25 mouse cellular contexts compared by ENCODE assay signal in genomic region chr5:38651455-38651854, GRCm38 (mm10).
"Had no signal": no experiment of that assay in that cellular context is flagged by ENCODE, and none has a peak within 500 bp of the region (broad histone marks: within the 10 kb centered on the region; RNA-seq: fewer than 3 reads in every experiment).

No protein-coding gene starts in this region.

- H3K27me3 ChIP-seq: heart, embryonic 12.5 days; hindbrain, embryonic 12.5 days; intestine, embryonic 15.5 days; limb, embryonic 12.5 days; liver, embryonic 12.5 days had no signal

- H3K4me2 ChIP-seq: heart, embryonic 12.5 days; hindbrain, embryonic 12.5 days; hindbrain, embryonic 14.5 days; intestine, embryonic 15.5 days; limb, embryonic 12.5 days; liver, embryonic 12.5 days had no signal

- H3K9me3 ChIP-seq: heart, embryonic 10.5 days; hindbrain, embryonic 12.5 days; intestine, embryonic 15.5 days; limb, embryonic 10.5 days; limb, embryonic 12.5 days; liver, embryonic 12.5 days had no signal

- H3K9ac ChIP-seq: heart, embryonic 12.5 days; hindbrain, embryonic 12.5 days; hindbrain, embryonic 14.5 days; intestine, embryonic 15.5 days; limb, embryonic 12.5 days; liver, embryonic 12.5 days had no signal

- H3K36me3 ChIP-seq: heart, embryonic 10.5 days; heart, embryonic 12.5 days; hindbrain, embryonic 10.5 days; hindbrain, embryonic 12.5 days; intestine, embryonic 15.5 days; limb, embryonic 10.5 days; limb, embryonic 12.5 days; liver, embryonic 12.5 days had no signal

- H3K4me1 ChIP-seq: heart, embryonic 10.5 days; heart, embryonic 12.5 days; hindbrain, embryonic 10.5 days; hindbrain, embryonic 12.5 days; intestine, embryonic 15.5 days; limb, embryonic 12.5 days; liver, embryonic 12.5 days had no signal

- ATAC-seq: inflammation-experienced regulatory T-cells, adult 6 months; intestine, embryonic 15.5 days; intestine, postnatal 0 days; liver, embryonic 12.5 days had no signal

- DNase-seq: gastrocnemius, adult 2 months; gastrocnemius, postnatal 10 days; gastrocnemius, postnatal 25 days; heart, adult 18-20 months; heart, postnatal 10 days; heart, postnatal 4 days; kidney, adult 18-20 months; kidney, adult 8-10 months; kidney, postnatal 10 days; kidney, postnatal 25 days; kidney, postnatal 4 days; liver had no signal

- H3K27ac ChIP-seq: gastrocnemius, adult 2 months; heart, embryonic 10.5 days; hindbrain, embryonic 10.5 days; hindbrain, embryonic 12.5 days; hindbrain, embryonic 14.5 days; intestine, embryonic 15.5 days; layer of hippocampus, adult 2 months; left cerebral cortex, adult 2 months; limb, embryonic 10.5 days; limb, embryonic 12.5 days; liver, embryonic 12.5 days had no signal

- H3K4me3 ChIP-seq: gastrocnemius, adult 2 months; heart, embryonic 10.5 days; heart, embryonic 12.5 days; hindbrain, embryonic 10.5 days; hindbrain, embryonic 12.5 days; intestine, embryonic 15.5 days; layer of hippocampus, adult 2 months; left cerebral cortex, adult 2 months; limb, embryonic 10.5 days; limb, embryonic 12.5 days; liver, embryonic 12.5 days had no signal
